Mouse (Mus musculus) erythroid progenitor cell, adult 5-6 weeks (primary cell): ENCODE results near the gene Fads6. TPM values are rescaled to one million over a fixed set of nuclear protein-coding genes. Genes with fewer than 3 reads are reported as not detected.

Experiments
- ATAC-seq: replicated peaks from 2 replicates; pipeline ENCODE4 v1.8.0; 2016; ENCODE audit warnings: moderate number of reproducible peaks, mild to moderate bottlenecking, moderate TSS enrichment, inconsistent platforms; ENCODE audit not compliant: poor library complexity, low FRiP score, severe bottlenecking
- total RNA-seq, 2 experiments: library from RNA; stranded (forward) in 1 of 2; stranded (reverse) in 1 of 2; fragments of 150-400 nt in 1 of 2; fragments of 186-747, 209-891 nt in 1 of 2; gene quantifications; 2 replicates each; pipeline versions ENCODE4 v1.2.3 to v1.2.4; 2015 to 2017; ENCODE audit warnings: low replicate concordance in 2 of 2

The Fads6 gene
- total RNA-seq, 2 experiments from 2014 or later: 0.45 TPM; not detected in 1

DNA sequence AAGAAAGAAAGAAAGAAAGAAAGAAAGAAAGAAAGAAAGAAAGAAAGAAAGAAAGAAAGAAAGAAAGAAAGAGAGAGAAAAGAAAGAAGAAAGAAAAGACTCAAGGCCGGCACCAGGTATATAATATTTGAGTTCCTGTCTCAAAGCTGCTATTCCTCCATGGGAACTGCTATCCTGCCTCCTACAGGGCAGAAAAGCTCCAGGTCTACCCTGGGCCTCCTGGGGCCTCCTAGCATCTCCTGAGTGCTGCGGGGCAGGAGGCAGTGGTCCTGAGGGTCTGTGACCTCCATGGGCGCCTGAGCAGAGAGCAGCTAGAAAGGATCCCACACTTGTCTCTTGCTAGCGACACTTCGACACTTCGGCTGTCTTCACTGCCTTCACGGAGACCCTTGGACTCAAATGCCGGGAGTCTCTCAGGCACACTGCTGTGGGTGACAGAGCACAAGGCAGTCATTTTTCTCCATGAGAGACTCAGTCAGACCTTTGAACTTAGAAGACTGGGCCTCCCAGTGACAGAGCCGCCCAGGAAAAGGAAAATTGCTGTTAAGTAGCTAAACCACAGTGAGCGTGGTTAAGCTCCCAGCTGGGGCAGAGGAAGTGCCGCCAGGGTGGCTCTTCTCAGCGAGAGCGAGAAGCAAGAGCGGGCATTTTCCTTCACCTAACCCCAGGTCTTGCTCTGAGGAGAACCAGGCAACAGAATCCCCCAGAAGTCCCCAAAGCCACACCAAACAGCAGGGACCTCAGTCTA lies 66.1 kb downstream of the Fads6 start:
- no peak for ATAC-seq

Other genes starting within 250 kb of the Fads6 start
- gene Cd300ld3, start 249.3 kb downstream of the Fads6 start, total RNA-seq (2015; ENCODE audit: low replicate concordance): 5.8 and 11.7 TPM in 2 replicates
- 4.1 and 5.7 TPM in 2 replicates for gene Cd300ld3, start 249.3 kb downstream of the Fads6 start, total RNA-seq (2017; ENCODE audit: low replicate concordance)
- gene Cd300e, start 235.5 kb downstream of the Fads6 start, total RNA-seq (2015; ENCODE audit: low replicate concordance): 0.36 and 3.8 TPM in 2 replicates
- gene Cd300e, start 235.5 kb downstream of the Fads6 start, total RNA-seq (2017; ENCODE audit: low replicate concordance): not detected in 2 replicates
- 1.1 and 10.5 TPM in 2 replicates for gene Rab37, start 206.2 kb downstream of the Fads6 start, total RNA-seq (2015; ENCODE audit: low replicate concordance)
- gene Rab37, start 206.2 kb downstream of the Fads6 start, total RNA-seq (2017; ENCODE audit: low replicate concordance): 4.0 and 5.8 TPM in 2 replicates
- 1.7 and 2.9 TPM in 2 replicates for gene Cd300lf, start 163.7 kb downstream of the Fads6 start, total RNA-seq (2015; ENCODE audit: low replicate concordance)
- 8.6 and 10.7 TPM in 2 replicates for gene Cd300lf, start 163.7 kb downstream of the Fads6 start, total RNA-seq (2017; ENCODE audit: low replicate concordance)
- gene Slc9a3r1, start 134.3 kb downstream of the Fads6 start, total RNA-seq (2015; ENCODE audit: low replicate concordance): 15.1 and 16.8 TPM in 2 replicates
- gene Slc9a3r1, start 134.3 kb downstream of the Fads6 start, total RNA-seq (2017; ENCODE audit: low replicate concordance): 13.1 and 13.7 TPM in 2 replicates
- 5.0 and 6.3 TPM in 2 replicates for gene Tmem104, start 110.2 kb downstream of the Fads6 start, total RNA-seq (2015; ENCODE audit: low replicate concordance)
- gene Tmem104, start 110.2 kb downstream of the Fads6 start, total RNA-seq (2017; ENCODE audit: low replicate concordance): 0.64 and 6.3 TPM in 2 replicates
- gene Nat9, start 109.8 kb downstream of the Fads6 start, total RNA-seq (2015; ENCODE audit: low replicate concordance): 9.2 and 11.2 TPM in 2 replicates
- gene Nat9, start 109.8 kb downstream of the Fads6 start, total RNA-seq (2017; ENCODE audit: low replicate concordance): 2.3 TPM in 1 of 2 replicates, not detected in the other
- gene Grin2c, start 30.4 kb downstream of the Fads6 start, total RNA-seq (2015; ENCODE audit: low replicate concordance): not detected in 2 replicates
- gene Grin2c, start 30.4 kb downstream of the Fads6 start, total RNA-seq (2017; ENCODE audit: low replicate concordance): not detected in 2 replicates
- gene Fdxr, start 20.6 kb downstream of the Fads6 start, total RNA-seq (2015; ENCODE audit: low replicate concordance): 1.3 and 16.6 TPM in 2 replicates
- 1.4 and 3.2 TPM in 2 replicates for gene Fdxr, start 20.6 kb downstream of the Fads6 start, total RNA-seq (2017; ENCODE audit: low replicate concordance)
- gene Otop2, start 9.5 kb upstream of the Fads6 start, total RNA-seq (2015; ENCODE audit: low replicate concordance): not detected in 2 replicates
- gene Otop2, start 9.5 kb upstream of the Fads6 start, total RNA-seq (2017; ENCODE audit: low replicate concordance): not detected in 2 replicates
- not detected in 2 replicates for gene Ush1g, start 24.4 kb upstream of the Fads6 start, total RNA-seq (2015; ENCODE audit: low replicate concordance)
- not detected in 2 replicates for gene Ush1g, start 24.4 kb upstream of the Fads6 start, total RNA-seq (2017; ENCODE audit: low replicate concordance)
- not detected in 2 replicates for gene Otop3, start 37.1 kb upstream of the Fads6 start, total RNA-seq (2015; ENCODE audit: low replicate concordance)
- not detected in 2 replicates for gene Otop3, start 37.1 kb upstream of the Fads6 start, total RNA-seq (2017; ENCODE audit: low replicate concordance)
- not detected in 2 replicates for gene Hid1, start 70.1 kb upstream of the Fads6 start, total RNA-seq (2015; ENCODE audit: low replicate concordance)
- gene Hid1, start 70.1 kb upstream of the Fads6 start, total RNA-seq (2017; ENCODE audit: low replicate concordance): not detected in 2 replicates
- not detected in 2 replicates for gene Cdr2l, start 84.3 kb upstream of the Fads6 start, total RNA-seq (2015; ENCODE audit: low replicate concordance)
- gene Cdr2l, start 84.3 kb upstream of the Fads6 start, total RNA-seq (2017; ENCODE audit: low replicate concordance): not detected in 2 replicates
- gene Mrpl58, start 106.1 kb upstream of the Fads6 start, total RNA-seq (2015; ENCODE audit: low replicate concordance): 12.6 and 24.1 TPM in 2 replicates
- 16.6 and 30.3 TPM in 2 replicates for gene Mrpl58, start 106.1 kb upstream of the Fads6 start, total RNA-seq (2017; ENCODE audit: low replicate concordance)
- 520 and 620 TPM in 2 replicates for gene Atp5h, start 122.3 kb upstream of the Fads6 start, total RNA-seq (2015; ENCODE audit: low replicate concordance)
- gene Atp5h, start 122.3 kb upstream of the Fads6 start, total RNA-seq (2017; ENCODE audit: low replicate concordance): 410 and 415 TPM in 2 replicates
- 4.2 and 14.1 TPM in 2 replicates for gene Kctd2, start 122.5 kb upstream of the Fads6 start, total RNA-seq (2015; ENCODE audit: low replicate concordance)
- gene Kctd2, start 122.5 kb upstream of the Fads6 start, total RNA-seq (2017; ENCODE audit: low replicate concordance): 8.3 and 16.9 TPM in 2 replicates
- not detected in 2 replicates for gene Trim80, start 142.9 kb upstream of the Fads6 start, total RNA-seq (2015; ENCODE audit: low replicate concordance)
- gene Trim80, start 142.9 kb upstream of the Fads6 start, total RNA-seq (2017; ENCODE audit: low replicate concordance): not detected in 2 replicates
- not detected in 2 replicates for gene Slc16a5, start 164.8 kb upstream of the Fads6 start, total RNA-seq (2015; ENCODE audit: low replicate concordance)
- 1.0 TPM in 1 of 2 replicates, not detected in the other for gene Slc16a5, start 164.8 kb upstream of the Fads6 start, total RNA-seq (2017; ENCODE audit: low replicate concordance)
- gene Armc7, start 178.0 kb upstream of the Fads6 start, total RNA-seq (2015; ENCODE audit: low replicate concordance): 1.8 TPM in 1 of 2 replicates, not detected in the other
- gene Armc7, start 178.0 kb upstream of the Fads6 start, total RNA-seq (2017; ENCODE audit: low replicate concordance): 2.7 TPM in 2 replicates
- 13.0 and 22.3 TPM in 2 replicates for gene Nt5c, start 194.2 kb upstream of the Fads6 start, total RNA-seq (2015; ENCODE audit: low replicate concordance)
- gene Nt5c, start 194.2 kb upstream of the Fads6 start, total RNA-seq (2017; ENCODE audit: low replicate concordance): 9.8 and 37.2 TPM in 2 replicates
- 168 and 177 TPM in 2 replicates for gene Jpt1, start 216.7 kb upstream of the Fads6 start, total RNA-seq (2015; ENCODE audit: low replicate concordance)
- gene Jpt1, start 216.7 kb upstream of the Fads6 start, total RNA-seq (2017; ENCODE audit: low replicate concordance): 225 and 235 TPM in 2 replicates
- gene Sumo2, start 238.6 kb upstream of the Fads6 start, total RNA-seq (2015; ENCODE audit: low replicate concordance): 450 and 609 TPM in 2 replicates
- gene Sumo2, start 238.6 kb upstream of the Fads6 start, total RNA-seq (2017; ENCODE audit: low replicate concordance): 286 and 389 TPM in 2 replicates